Mouse (Mus musculus) heart, embryonic 11.5 days (tissue): ENCODE measurements around the gene Tcf3. TPM values are rescaled to one million over a fixed set of nuclear protein-coding genes. Genes with fewer than 3 reads are reported as not detected.
A peak's percentile ranks its signal among the peaks of the same experiment; 100 is the strongest.

ENCODE experiments used
- ATAC-seq: fragments of 200-750 bp; cut with Nextera tagmentation; replicated peaks from 2 replicates; pipeline ENCODE4 v1.8.0; 2017; ENCODE audit warnings: moderate library complexity; ENCODE audit not compliant: insufficient number of reproducible peaks, low FRiP score, low TSS enrichment
- H3K27ac ChIP-seq: fragments of 300-500 bp; sonication (generic); 2 replicates; pipeline ENCODE4 v1.5.1; 2014; ENCODE audit warnings: mild to moderate bottlenecking, low read depth, low read length
- H3K27me3 ChIP-seq: fragments of 300-500 bp; sonication (generic); 2 replicates; pipeline ENCODE4 v1.6.1; 2014; ENCODE audit warnings: mild to moderate bottlenecking, low read length, mixed read lengths; ENCODE audit not compliant: control insufficient read depth, insufficient read depth
- H3K36me3 ChIP-seq: fragments of 300-500 bp; sonication (generic); 2 replicates; pipeline ENCODE4 v1.6.1; 2014; ENCODE audit warnings: mild to moderate bottlenecking, low read length, moderate library complexity, mixed read lengths; ENCODE audit not compliant: control insufficient read depth, insufficient read depth
- H3K4me1 ChIP-seq: fragments of 300-500 bp; sonication (generic); 2 replicates; pipeline ENCODE4 v1.6.1; 2014; ENCODE audit warnings: low read length; ENCODE audit not compliant: control insufficient read depth, insufficient read depth
- H3K4me2 ChIP-seq: fragments of 300-500 bp; sonication (generic); 2 replicates; pipeline ENCODE4 v1.6.1; 2014; ENCODE audit warnings: mild to moderate bottlenecking, moderate library complexity
- H3K4me3 ChIP-seq: fragments of 300-500 bp; sonication (generic); 2 replicates; pipeline ENCODE4 v1.5.1; 2014; ENCODE audit warnings: low read depth, low read length
- H3K9ac ChIP-seq: fragments of 300-500 bp; sonication (generic); 2 replicates; pipeline ENCODE4 v1.6.1; 2014; ENCODE audit warnings: mild to moderate bottlenecking, low read depth, low read length, moderate library complexity
- H3K9me3 ChIP-seq: fragments of 300-500 bp; sonication (generic); replicated peaks from 2 replicates; pipeline ENCODE4 v1.6.1; 2016; ENCODE audit warnings: low read length; ENCODE audit not compliant: control insufficient read depth
- WGBS: fragments of 180-500 bp; shearing (Covaris S2); extraction: QIAGEN DNeasy Blood & Tissue Kit; methylation state at CpG from one replicate; pipeline ENCODE4 v1.1.7; 2014; ENCODE audit not compliant: insufficient replicate concordance; 5-methylcytosine and 5-hydroxymethylcytosine counted together
- polyA plus RNA-seq: library from polyadenylated mRNA; unstranded; fragments of >200 nt; fragmentation: Nextera tagmentation; extraction: Ambion mirVana; gene quantifications from 2 replicates; pipeline ENCODE4 v1.2.1, GENCODE M21; 2014

Tcf3 gene
- polyA plus RNA-seq, 1 experiment from 2014 or later = 69.8 TPM

DNA sequence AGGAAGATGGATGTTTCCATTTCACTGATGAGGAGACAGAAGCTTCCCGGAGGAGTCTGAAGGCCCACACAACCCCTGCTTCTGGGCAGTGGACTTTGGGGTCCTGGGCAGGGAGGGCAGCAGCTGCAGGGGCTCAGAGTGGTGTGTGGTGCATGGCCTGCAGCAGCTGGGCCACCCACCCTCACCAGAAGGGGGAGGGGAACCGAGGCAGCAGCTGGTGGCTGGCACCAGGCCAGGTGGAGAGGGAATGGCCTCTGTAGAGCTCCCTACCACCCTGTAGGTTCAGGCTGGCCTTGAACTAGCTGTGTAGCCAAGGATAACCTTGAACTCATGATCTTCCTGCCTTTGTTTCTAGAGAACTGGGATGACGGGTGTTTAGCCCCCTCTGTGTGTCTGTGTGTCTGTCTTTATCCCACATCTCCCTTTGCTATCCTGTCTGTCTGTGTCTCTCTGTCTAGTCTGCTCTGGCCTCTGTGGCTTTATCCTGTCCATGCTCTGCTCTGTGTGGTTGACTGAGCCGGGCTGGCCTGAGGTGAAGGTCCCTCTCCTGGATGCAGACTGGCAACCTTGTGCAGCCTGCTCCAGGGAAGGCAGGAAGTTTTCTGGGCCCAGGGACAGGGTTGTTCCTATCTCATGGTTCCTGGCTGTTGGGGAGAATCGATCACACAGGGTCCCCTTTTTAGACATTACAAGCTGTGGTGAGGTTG is 11.0 kb upstream of the Tcf3 start:
- Histone ChIP-seq H3K27ac (no peak overlapping the region), H3K4me2 (no peak overlapping the region), H3K27me3 (peaks cover 11% of the 10 kb centered on the region), H3K9me3 (no peaks in the 10 kb centered on the region), H3K36me3 (no peaks in the 10 kb centered on the region), H3K4me3 (no peak overlapping the region), H3K4me1 (no peaks in the 10 kb centered on the region), H3K9ac (no peak overlapping the region)
- WGBS = 48% methylated on average over 5 of the region's 5 CpGs
- ATAC-seq = no peak

DNA sequence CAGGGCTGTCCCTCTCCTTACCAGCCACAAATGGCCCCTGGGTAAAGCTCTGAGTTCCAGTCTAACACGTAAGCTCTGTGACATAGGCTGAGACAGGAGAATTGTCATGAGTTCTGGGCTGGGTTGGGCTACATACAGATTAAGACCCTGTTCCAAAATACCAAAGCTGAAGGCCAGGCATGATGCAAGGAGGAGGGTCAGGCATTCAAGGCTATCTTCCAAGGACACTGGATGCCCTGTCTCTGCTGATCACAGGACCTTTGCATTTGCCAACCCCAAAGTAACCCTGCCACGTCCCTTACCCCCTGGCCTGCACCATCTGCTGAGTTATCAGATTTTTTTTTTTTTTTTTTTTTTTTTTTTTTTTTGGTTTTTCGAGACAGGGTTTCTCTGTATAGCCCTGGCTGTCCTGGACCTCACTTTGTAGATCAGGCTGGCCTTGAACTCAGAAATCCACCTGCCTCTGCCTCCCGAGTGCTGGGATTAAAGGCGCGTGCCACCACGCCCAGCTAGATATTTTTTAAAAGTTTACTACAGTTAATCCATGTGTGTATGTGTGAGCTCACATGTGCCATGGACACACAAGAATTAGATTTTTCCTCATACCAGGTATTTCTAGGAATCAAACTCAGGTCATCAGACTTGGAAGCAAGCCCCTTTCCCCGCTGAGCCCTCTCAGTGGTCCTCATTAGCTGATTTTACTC is 10.3 kb upstream of the Tcf3 start:
- H3K4me1 ChIP-seq = no peaks in the 10 kb centered on the region
- no peak for ATAC-seq
- H3K27me3 ChIP-seq = peaks cover 11% of the 10 kb centered on the region
- H3K4me2 ChIP-seq = no peak overlapping the region
- H3K9ac ChIP-seq = no peak overlapping the region
- H3K36me3 ChIP-seq = no peaks in the 10 kb centered on the region
- WGBS = 80% methylated on average over 8 of the region's 8 CpGs
- H3K27ac ChIP-seq = no peak overlapping the region
- H3K4me3 ChIP-seq = no peak overlapping the region
- no peaks in the 10 kb centered on the region for H3K9me3 ChIP-seq

DNA sequence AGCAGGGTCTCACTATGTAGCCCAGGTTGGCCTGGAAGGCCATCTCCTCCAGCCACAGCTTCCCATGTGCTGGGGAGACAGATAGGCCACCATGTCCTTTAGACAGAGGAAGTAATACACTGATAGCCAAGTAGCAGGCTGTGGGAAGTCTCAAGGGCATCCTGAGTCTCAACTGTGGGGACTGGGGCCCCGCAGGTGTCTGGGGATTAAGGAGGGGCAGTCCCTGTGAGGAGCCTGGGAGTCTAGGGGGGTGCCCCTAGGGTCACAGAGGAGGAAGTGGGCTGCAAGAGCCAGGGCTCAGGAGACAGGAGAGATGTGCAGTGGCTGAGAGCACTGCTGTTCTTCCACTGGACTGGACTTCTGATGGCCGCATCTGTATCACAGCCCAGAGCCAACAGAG is 9.5 kb upstream of the Tcf3 start:
- H3K4me3 ChIP-seq = no peak overlapping the region
- no peaks in the 10 kb centered on the region for H3K4me1 ChIP-seq
- H3K4me2 ChIP-seq = no peak overlapping the region
- H3K27ac ChIP-seq = no peak overlapping the region
- no peaks in the 10 kb centered on the region for H3K36me3 ChIP-seq
- H3K9me3 ChIP-seq = no peaks in the 10 kb centered on the region
- no peak for ATAC-seq
- no peak overlapping the region for H3K9ac ChIP-seq
- H3K27me3 ChIP-seq = peaks cover 13% of the 10 kb centered on the region
- WGBS = 59% methylated on average over 2 of the region's 2 CpGs

DNA sequence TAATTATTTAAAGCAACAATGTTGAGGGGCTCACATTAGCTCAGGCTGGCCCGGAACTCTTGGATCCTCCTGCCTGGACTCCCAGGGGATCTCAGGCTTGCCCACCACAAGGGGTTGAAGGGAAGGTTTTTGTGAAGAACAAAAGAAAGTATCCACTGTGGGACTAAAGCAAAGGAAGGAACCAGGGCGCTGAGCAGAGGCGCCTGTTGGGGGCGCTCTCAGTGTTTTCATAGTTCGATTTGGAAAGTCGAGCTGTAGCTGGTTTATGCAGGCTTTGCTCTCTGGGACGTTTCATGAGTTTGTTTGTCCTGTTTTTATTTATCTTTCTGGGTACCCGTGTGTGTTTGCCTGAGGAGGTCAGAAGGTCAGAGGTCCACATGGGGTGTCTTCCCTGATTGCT is 8.2 kb upstream of the Tcf3 start:
- no peak overlapping the region for H3K27ac ChIP-seq
- H3K4me2 ChIP-seq = no peak overlapping the region
- H3K4me1 ChIP-seq = 0 out of 2 replicates have a peak, but pooled peaks cover under 1% of the 10 kb centered on the region
- no peak overlapping the region for H3K9ac ChIP-seq
- 53% methylated on average over 8 of the region's 8 CpGs for WGBS
- ATAC-seq = no peak
- no peaks in the 10 kb centered on the region for H3K36me3 ChIP-seq
- H3K4me3 ChIP-seq = no peak overlapping the region
- H3K27me3 ChIP-seq = peaks cover 13% of the 10 kb centered on the region
- H3K9me3 ChIP-seq = no peaks in the 10 kb centered on the region

DNA sequence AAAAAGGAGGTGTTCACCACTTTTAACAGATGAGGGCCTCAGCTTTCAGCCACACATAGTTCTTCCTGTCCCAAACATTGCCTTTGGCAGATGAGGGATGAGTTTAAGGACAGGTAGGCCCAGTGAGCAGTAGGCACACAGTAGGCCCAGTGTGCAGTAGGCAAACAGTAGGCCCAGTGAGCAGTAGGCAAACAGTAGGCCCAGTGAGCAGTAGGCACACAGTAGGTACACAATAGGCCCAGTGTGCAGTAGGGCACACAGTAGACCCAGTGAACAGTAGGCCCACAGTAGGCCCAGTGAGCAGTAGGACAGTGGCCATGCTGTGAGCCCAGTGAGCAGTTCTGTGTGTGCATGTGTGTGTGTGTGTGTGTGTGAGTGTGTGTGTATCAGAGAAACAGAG is 6.6 kb upstream of the Tcf3 start:
- no peaks in the 10 kb centered on the region for H3K9me3 ChIP-seq
- no peak for ATAC-seq
- H3K9ac ChIP-seq = no peak overlapping the region
- no peaks in the 10 kb centered on the region for H3K36me3 ChIP-seq
- H3K4me3 ChIP-seq = no peak overlapping the region
- H3K27me3 ChIP-seq = peaks cover 7% of the 10 kb centered on the region
- peaks cover 6% of the 10 kb centered on the region; the same call in 1 of the 2 replicates for H3K4me1 ChIP-seq
- H3K4me2 ChIP-seq = no peak overlapping the region
- H3K27ac ChIP-seq = no peak overlapping the region

DNA sequence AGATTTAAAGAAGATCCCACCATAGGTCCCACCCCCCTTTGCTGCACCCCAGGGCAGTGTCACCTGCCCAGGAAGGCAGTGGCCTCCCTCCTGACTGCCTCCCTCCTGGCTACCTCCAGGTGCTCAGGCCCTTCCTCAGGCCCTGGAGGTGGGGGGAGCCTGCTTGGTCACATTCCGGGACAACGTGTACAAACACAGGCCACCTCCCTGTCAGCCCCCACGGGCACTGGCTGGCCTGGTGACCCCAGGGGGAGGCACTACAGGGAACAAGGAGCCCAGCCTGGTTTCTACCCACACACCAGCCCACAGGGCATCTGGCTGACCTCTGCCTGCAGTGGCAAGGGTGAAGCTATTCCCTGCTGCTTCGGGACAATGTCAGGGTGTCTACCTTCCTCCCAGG is 4.5 kb upstream of the Tcf3 start:
- no peak overlapping the region for H3K27ac ChIP-seq
- H3K4me3 ChIP-seq = no peak overlapping the region
- H3K9ac ChIP-seq = no peak overlapping the region
- H3K9me3 ChIP-seq = no peaks in the 10 kb centered on the region
- H3K4me2 ChIP-seq = no peak overlapping the region
- no peaks in the 10 kb centered on the region for H3K36me3 ChIP-seq
- 71% methylated on average over 4 of the region's 4 CpGs for WGBS
- no peak for ATAC-seq
- H3K27me3 ChIP-seq = peaks cover 4% of the 10 kb centered on the region
- peaks cover 6% of the 10 kb centered on the region; the same call in 1 of the 2 replicates for H3K4me1 ChIP-seq

DNA sequence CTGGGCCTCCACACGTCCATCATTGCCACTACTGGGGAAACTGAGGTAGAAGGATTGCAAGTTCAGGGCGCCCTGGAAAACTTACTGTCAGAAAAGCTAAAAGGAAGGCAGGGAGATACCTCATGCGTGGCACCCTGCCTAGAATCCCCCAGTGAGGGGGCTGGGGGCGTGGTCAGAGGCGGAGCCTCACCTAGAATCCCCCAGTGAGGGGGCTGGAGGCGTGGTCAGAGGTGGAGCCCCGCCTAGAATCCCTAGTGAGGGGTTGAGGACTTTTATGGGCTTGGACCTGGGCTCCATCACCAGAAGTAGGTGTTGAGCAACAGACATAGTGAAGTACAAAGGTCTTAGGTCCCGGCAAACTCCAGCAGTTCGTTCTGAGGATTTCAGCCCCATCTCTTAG is 2.8 kb upstream of the Tcf3 start:
- Histone ChIP-seq H3K27ac (peak overlapping the region; percentile 60), H3K36me3 (no peaks in the 10 kb centered on the region), H3K9ac (no peak overlapping the region), H3K27me3 (peaks cover 4% of the 10 kb centered on the region), H3K4me3 (no peak overlapping the region), H3K4me2 (peak overlapping the region; percentile 40), H3K9me3 (no peaks in the 10 kb centered on the region), H3K4me1 (peaks cover 13% of the 10 kb centered on the region; the same call in 1 of the 2 replicates)
- ATAC-seq = no peak
- 11% methylated on average over 9 of the region's 9 CpGs for WGBS

DNA sequence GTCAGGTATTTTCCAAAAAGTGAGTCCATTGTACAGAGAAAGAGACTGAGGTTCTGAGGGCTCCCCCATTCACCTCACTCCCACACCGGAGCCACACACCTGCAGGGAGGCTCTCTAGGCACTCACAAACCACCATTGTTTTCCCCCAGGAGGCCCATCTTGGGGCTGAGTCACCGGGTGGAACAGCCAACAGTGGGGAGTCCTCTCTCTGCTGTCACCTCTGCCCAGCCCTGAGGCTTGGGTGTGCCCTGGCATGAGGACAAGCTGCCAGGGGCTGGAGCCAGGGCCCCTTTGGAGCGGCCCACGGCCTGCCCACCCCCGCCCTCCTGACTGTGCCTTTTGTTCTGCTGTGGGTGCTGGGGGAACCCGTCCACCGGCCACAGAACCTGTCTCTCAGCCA is 2.3 kb upstream of the Tcf3 start:
- Histone ChIP-seq H3K27me3 (peaks cover 4% of the 10 kb centered on the region), H3K9me3 (no peaks in the 10 kb centered on the region), H3K36me3 (no peaks in the 10 kb centered on the region), H3K9ac (peak overlapping the region; percentile 16; the same call in 1 of the 2 replicates), H3K4me3 (no peak overlapping the region), H3K27ac (peak overlapping the region; percentile 60), H3K4me1 (peaks cover 14% of the 10 kb centered on the region; the same call in 1 of the 2 replicates), H3K4me2 (peak overlapping the region; percentile 40)
- WGBS = 44% methylated on average over 7 of the region's 7 CpGs
- peak; percentile 33; the same call in 1 of the 2 replicates for ATAC-seq
